Mouse (Mus musculus) heart, postnatal 4 days (tissue): Measurements from ENCODE around the gene Spsb4. TPM values are rescaled to one million over a fixed set of nuclear protein-coding genes. Genes with fewer than 3 reads are reported as not detected.

Experiments
- DNase-seq: peaks from one replicate; pipeline ENCODE4 v3.0.0; 2021
- total RNA-seq, 2 experiments: library from RNA; stranded (reverse); gene quantifications; 2 replicates each; pipeline ENCODE4 v1.2.3; 2021

Spsb4 gene
- total RNA-seq, 2 experiments from 2014 or later, result 30.4 to 34.6 TPM

- no peak for DNase-seq
Measured at GRCm38 (mm10) chr9:96978147-96978782, 40.4 kb downstream of the Spsb4 start.

GRCm38 (mm10) chr9:96977287-96978145, 41.1 kb downstream of the Spsb4 start:
- peak; percentile 75 for DNase-seq

GRCm38 (mm10) chr9:96973091-96973490, 45.6 kb downstream of the Spsb4 start:
- DNase-seq, result peak; percentile 9

GRCm38 (mm10) chr9:96971625-96972404, 46.8 kb downstream of the Spsb4 start:
- peak; percentile 87 for DNase-seq

GRCm38 (mm10) chr9:96967516-96967915, 51.1 kb downstream of the Spsb4 start:
- no peak for DNase-seq

- no peak for DNase-seq
Measured at GRCm38 (mm10) chr9:96966465-96966864, 52.2 kb downstream of the Spsb4 start.

- no peak for DNase-seq
Measured at GRCm38 (mm10) chr9:96963443-96964215, 55.0 kb downstream of the Spsb4 start.

- no peak for DNase-seq
Measured at GRCm38 (mm10) chr9:96962714-96963113, 55.9 kb downstream of the Spsb4 start.

GRCm38 (mm10) chr9:96961986-96962701, 56.5 kb downstream of the Spsb4 start:
- peak; percentile 68 for DNase-seq

GRCm38 (mm10) chr9:96961006-96961405, 57.6 kb downstream of the Spsb4 start:
- peak; percentile 66 for DNase-seq

- peak; percentile 38 for DNase-seq
Measured at GRCm38 (mm10) chr9:96960241-96960640, 58.4 kb downstream of the Spsb4 start.

GRCm38 (mm10) chr9:96959469-96959868, 59.2 kb downstream of the Spsb4 start:
- no peak for DNase-seq

- no peak for DNase-seq
Measured at GRCm38 (mm10) chr9:96958009-96958615, 60.5 kb downstream of the Spsb4 start.

GRCm38 (mm10) chr9:96957298-96957865, 61.3 kb downstream of the Spsb4 start:
- no peak for DNase-seq

- DNase-seq, result no peak
Measured at GRCm38 (mm10) chr9:96956646-96957297, 61.9 kb downstream of the Spsb4 start.

GRCm38 (mm10) chr9:96954063-96954809, 64.4 kb downstream of the Spsb4 start:
- no peak for DNase-seq

- no peak for DNase-seq
Measured at GRCm38 (mm10) chr9:96953443-96953842, 65.2 kb downstream of the Spsb4 start.

GRCm38 (mm10) chr9:96952310-96952975, 66.2 kb downstream of the Spsb4 start:
- DNase-seq, result no peak

- DNase-seq, result no peak
Measured at GRCm38 (mm10) chr9:96949551-96949950, 69.1 kb downstream of the Spsb4 start.
